Mouse (Mus musculus): ENCODE results near the gene Zfp473.
A peak's percentile ranks its signal among the peaks of the same experiment; 100 is the strongest.
"Not testable (repeated sequence)": the region's sequence is repeated elsewhere in the genome, so short reads cannot be mapped to it uniquely, and the experiment has no call there.

Zfp473 gene

DNA sequence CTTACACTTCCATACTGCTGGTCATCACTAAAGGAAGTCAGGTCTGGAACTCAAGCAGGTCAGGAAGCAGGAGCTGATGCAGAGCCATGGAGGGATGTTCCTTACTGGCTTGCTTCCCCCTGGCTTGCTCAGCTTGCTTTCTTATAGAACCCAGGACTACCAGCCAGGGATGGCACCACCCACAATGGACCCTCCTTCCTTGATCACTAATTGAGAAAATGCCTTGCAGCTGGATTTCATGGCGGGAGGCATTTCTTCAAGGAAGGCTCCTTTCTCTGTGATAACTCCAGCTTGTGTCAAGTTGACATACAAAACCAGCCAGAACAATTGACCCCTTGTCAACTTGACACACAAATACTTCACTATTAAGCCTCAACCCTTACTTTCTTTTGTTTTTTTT, at the start of gene Zfp473:
Gene Zfp473 (minus strand): TSS at position 101 of the 400 bp plus-strand sequence.
- not testable (repeated sequence) for DNase-seq

GRCm38 (mm10) chr7:44792781-44793180, 41.9 kb upstream of the Zfp473 start:
- DNase-seq: no peak

DNA sequence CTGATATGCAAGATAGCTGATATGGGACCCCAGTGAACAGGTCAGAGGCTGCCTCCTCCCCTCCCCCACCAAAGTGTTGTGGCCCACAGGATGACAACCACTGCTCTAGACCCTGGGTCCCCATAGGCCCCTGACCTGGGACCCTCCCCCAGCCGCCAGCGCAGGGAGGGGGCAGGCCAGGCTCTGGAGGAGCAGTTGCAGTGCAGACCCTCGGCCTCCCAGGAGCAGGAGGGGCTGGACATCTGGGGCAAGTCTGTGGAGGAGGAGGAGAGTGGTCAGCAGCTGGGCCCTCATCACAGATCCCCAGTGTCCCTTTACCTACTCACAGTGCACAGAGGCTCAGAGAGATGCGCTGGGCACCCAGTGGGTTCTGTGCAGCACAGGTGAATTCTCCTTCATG, 39.2 kb upstream of the Zfp473 start:
- DNase-seq: no peak

- DNase-seq: no peak
These were observed 38.7 kb upstream of the Zfp473 start for GRCm38 (mm10) chr7:44789531-44789930.

GRCm38 (mm10) chr7:44780101-44780500, 29.3 kb upstream of the Zfp473 start:
- DNase-seq: no peak

GRCm38 (mm10) chr7:44776849-44777498, 26.1 kb upstream of the Zfp473 start:
- no peak for DNase-seq

DNA sequence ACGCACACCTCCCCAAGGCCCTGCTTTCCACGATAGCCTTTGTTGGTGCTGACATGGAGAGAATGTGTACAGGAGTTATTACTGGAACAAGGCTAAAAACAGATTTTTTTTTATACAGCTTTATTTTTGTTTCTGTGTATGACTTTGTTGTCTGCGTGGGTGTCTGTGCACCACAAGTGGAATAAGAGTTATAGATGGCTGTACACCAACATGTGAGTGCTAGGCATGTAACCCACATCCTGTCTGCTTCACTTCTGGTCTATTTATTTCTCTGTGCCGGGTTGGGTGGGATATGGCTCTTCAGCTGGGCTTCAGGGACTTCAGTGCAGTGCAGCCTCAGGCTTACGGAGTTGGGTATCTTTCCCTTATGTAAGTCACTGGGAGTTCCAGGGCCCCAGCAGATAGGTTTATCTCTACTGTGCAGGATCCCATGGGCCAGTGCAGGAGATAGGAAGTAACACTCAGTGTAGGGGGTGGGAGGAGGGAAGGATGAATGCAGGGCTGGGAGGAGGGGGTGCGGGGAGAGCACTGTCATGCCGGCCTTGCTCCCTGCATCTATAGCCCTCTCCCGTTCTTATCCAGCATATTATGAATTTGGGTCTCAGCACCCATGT, 21.8 kb upstream of the Zfp473 start:
- peak; percentile 35 for DNase-seq

DNA sequence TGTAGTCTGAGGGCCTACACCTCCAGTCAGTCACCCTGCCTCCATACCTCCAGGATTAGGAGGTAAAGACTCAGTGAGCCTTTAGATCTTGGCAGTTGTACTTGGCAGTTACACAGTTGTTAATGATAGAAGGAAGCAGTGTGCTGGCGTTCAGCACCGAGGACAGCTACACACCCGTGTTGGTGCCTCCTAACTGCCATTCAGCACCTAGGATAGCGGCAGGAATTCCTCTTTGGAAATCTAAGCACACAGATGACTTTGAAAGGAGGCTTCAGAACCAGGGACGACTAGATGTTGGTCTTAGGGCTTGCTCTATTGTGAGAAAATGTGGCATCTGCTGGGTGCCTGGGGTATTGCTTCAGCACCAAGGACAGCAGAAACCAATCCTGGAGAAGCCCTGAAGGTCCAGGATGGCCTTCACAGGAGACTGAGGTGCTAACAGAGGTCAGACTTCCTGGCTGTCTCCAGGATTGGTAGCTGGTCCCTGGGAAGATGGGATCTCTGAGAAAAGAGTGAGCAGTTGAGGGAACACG, 19.3 kb upstream of the Zfp473 start:
- peak; percentile 28 for DNase-seq

GRCm38 (mm10) chr7:44768129-44768528, 17.3 kb upstream of the Zfp473 start:
- no peak for DNase-seq

DNA sequence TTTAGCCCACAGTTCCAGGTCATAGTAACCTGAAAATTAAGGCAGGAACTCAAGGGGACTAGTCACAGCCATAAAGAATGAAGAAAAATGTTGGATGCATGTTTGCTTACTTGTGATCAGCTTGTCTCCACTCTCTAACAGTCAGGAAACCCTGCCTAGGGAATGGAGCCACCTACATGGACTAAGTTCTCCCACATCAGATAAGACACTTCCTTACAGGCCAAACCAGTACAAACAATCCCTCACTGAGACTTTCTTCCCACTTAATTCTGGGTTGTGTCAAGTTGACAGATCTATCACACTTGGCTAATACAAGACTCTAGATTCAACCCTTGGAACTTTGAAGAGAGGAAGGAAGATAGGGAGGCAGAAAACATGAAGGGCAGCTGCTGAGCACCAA, 9.5 kb upstream of the Zfp473 start:
- DNase-seq: no peak

DNA sequence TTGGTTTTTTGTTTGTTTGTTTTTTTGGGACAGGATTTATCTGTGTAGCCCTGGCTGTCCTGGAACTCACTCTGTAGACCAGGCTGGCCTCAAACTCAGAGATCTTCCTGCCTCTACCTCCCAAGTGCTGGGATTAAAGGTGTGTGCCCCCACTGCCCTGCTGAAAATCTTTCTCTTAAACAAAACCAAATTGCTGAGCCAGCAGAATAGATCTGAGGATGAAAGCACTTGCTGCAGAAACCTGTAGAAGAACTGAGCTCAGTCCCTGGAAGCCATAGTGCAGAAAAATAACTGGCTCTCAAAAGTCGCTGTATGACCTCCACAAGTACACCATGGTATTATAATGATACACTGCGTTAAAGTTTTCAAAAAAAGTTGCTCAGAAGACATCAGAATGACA, 6.3 kb upstream of the Zfp473 start:
- no peak for DNase-seq

DNA sequence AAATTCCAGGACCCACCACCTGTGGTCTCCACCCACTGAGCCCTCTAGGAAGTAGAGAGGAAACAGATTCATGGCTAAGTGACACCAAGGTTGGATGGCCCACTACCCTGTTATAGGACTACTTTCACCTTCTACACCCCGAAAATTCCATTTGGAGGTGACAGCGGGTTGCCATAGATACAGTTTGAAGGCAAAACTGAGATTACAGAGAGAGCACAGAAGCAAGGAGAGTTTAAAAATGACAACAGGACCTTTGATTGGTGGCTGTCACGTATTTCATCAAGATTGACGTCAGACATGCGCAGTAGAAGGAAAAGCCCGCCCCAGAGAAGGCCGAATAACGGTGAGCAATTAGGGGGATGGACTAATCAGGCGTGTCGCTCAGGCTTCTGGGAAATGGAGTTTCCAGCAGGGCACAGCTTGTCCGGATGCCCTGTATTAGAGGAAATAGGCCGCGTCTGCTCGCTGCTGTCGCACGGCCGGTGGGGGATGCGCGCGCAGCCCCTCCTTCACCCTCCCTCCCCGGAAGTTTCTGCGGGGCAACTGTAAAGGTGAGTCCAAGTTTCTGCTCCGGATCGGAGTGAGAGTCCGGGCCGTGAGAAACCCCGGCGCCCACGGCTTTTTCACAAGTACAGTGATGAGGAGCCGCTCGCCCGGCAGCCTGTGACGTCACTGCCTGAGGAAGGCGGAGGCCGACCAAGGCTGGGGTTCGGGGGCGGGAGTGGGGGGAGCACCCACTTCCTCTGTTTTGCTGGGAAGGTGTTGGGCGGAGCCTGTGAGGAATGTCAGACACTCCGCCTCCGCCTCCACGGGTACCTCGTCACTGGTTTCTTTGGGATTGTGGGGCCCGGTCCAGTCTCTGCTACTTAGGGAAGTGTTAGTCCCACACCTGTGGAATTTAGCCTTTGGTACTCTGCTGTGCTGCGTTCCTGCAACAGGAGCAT, 2.5 kb downstream of the Zfp473 start, which contains the start of gene Vrk3:
Gene Vrk3 (plus strand): TSS at position 313 of the 944 bp plus-strand sequence.
- peak; percentile 92 for DNase-seq

- DNase-seq: no peak
These were observed 3.7 kb downstream of the Zfp473 start for GRCm38 (mm10) chr7:44747115-44747514.

GRCm38 (mm10) chr7:44745076-44745475, 5.8 kb downstream of the Zfp473 start:
- peak; percentile 88 for DNase-seq

- DNase-seq: no peak
These were observed 6.6 kb downstream of the Zfp473 start for GRCm38 (mm10) chr7:44744270-44744669.

- DNase-seq: peak; percentile 14
These were observed 9.5 kb downstream of the Zfp473 start for GRCm38 (mm10) chr7:44741361-44741760.

- DNase-seq: no peak
These were observed 17.1 kb downstream of the Zfp473 start for GRCm38 (mm10) chr7:44733723-44734122.

GRCm38 (mm10) chr7:44728082-44728975, 22.5 kb downstream of the Zfp473 start:
- no peak for DNase-seq

- DNase-seq: no peak
These were observed 23.7 kb downstream of the Zfp473 start for GRCm38 (mm10) chr7:44727151-44727550.

- DNase-seq: no peak
These were observed 24.5 kb downstream of the Zfp473 start for GRCm38 (mm10) chr7:44726343-44726742.

GRCm38 (mm10) chr7:44724316-44724715, 26.5 kb downstream of the Zfp473 start:
- DNase-seq: peak; percentile 25

GRCm38 (mm10) chr7:44722058-44722457, 28.8 kb downstream of the Zfp473 start:
- no peak for DNase-seq
